Mouse (Mus musculus): Measurements from ENCODE around the gene Fbxl16. TPM values are rescaled to one million over a fixed set of nuclear protein-coding genes. Genes with fewer than 3 reads are reported as not detected.

Fbxl16 gene
- polyA plus RNA-seq, 1 experiment from 2014 or later: 0.05 TPM

DNA sequence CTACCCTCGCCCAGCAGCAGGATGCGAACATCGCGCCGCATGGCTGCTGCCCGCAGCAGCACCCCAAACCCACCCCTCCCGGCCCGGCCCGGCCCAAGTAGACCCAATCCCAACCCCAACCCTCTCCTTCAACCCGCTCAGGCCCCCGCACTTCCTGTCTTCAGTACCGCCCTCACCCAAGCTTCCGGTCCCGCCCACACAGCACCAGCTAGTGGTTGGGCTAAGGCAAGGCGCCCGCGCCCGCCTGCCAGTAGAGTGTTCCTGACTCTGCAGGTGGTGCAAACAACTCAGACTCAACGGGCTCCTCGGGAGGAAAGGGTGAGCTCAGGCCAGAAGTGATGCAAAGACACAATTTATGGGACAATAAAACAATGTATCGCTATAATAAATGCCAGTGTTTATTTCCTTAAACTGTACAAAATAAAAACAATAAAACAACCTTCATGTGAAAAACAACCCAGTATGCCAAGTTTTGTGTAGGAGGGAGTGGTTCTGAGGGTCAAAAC is 35.6 kb downstream of the Fbxl16 start, which contains the start of gene Rhot2:
Rhot2 (minus strand) TSS at position 456 of the 506 bp plus-strand sequence.
- H3K4me1 ChIP-seq (replicated peaks): peaks cover 40% of the 10 kb centered on the region
- H3K27ac ChIP-seq: peak within 1 kb of the TSS; percentile 86
- DNase-seq: peak; percentile 93
- ATAC-seq (ENCODE audit: low read depth): peak; percentile 96
- H3K4me3 ChIP-seq (replicated peaks): peak within 1 kb of the TSS; percentile 74
- peaks cover 84% of the 10 kb centered on the region for H3K36me3 ChIP-seq
- peak within 1 kb of the TSS; percentile 81 for H3K9ac ChIP-seq
- no peaks in the 10 kb centered on the region for H3K27me3 ChIP-seq
- H3K4me2 ChIP-seq: peak within 1 kb of the TSS; percentile 87
- 1% methylated on average over 21 of the region's 21 CpGs for WGBS (ENCODE audit: insufficient replicate concordance)
- H3K9me3 ChIP-seq (replicated peaks): no peaks in the 10 kb centered on the region

DNA sequence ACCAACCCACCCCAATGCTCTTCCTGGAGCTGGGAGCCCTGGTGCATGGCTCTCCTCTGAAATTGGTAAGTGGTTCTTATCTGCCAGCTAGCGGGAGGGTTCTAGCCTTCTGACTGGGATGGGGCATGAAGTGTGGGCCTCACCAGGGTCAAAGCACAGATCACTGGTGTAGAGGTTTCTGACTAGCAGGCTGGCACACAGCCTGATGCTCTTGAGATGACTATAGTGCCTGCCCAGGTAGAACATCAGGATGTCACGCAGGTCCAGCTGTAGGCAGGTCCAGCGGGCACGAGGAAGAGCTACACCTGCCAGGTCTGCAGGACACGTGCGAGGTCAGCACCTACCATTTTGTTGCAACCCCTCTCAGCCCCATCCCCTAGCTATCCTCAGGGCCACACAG is 51.3 kb downstream of the Fbxl16 start:
- no peaks in the 10 kb centered on the region for H3K9me3 ChIP-seq (replicated peaks)
- peaks cover 34% of the 10 kb centered on the region for H3K4me1 ChIP-seq (replicated peaks)
- ATAC-seq (ENCODE audit: low read depth) (no peak), DNase-seq (no peak)
- H3K9ac ChIP-seq: peak overlapping the region; percentile 90
- H3K27me3 ChIP-seq: no peaks in the 10 kb centered on the region
- WGBS (ENCODE audit: insufficient replicate concordance): 83% methylated on average over 6 of the region's 6 CpGs
- peak overlapping the region; percentile 80 for H3K4me3 ChIP-seq (replicated peaks)
- peaks cover 33% of the 10 kb centered on the region for H3K36me3 ChIP-seq
- peak overlapping the region; percentile 97 for H3K4me2 ChIP-seq
- peak overlapping the region; percentile 75 for H3K27ac ChIP-seq

DNA sequence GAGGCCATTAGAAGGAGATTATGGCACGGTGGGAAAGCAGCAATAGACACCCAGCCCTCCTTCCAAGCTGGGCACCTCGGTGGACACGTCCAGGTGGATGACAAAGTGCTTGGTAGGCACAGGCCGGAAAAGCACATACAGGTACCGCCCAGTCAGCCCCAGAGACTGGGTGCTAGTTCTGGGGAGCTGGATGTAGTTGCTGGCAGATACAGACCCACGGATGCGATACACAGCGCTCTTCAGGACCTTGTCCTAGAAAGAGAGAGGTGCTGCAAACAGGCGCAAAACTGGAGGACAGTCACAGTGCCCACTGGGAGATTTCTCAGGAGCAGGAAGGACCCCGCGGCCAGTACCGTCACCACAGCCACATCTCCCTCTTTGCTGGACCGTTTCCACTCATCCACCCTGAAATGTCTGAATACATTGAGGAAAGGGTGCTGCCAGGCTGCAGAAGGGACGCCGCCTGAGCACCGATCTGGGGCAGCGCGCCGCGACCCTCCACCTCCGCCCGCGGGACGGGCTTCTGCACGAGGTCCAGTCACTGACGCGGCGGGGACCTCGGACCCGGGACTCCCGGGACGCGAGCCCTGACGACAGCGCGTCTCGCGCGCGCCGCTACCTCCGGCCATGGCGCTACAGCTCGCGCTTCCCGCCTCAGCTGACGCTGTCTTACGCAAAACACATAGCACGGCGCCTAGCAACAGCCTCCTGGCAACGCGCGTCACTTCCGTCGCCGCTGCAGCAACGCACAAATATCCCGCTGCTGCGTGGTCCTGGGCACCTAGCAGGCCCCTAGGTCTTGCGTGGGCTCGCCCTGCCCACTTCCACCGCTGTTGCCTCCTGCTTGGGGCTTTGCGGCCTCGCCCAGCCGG is 52.2 kb downstream of the Fbxl16 start, which contains the start of gene Wdr90:
Wdr90 (minus strand) TSS at position 670 of the 872 bp plus-strand sequence.
- peak within 1 kb of the TSS; percentile 80 for H3K4me3 ChIP-seq (replicated peaks)
- no peaks in the 10 kb centered on the region for H3K9me3 ChIP-seq (replicated peaks)
- peaks cover 38% of the 10 kb centered on the region for H3K4me1 ChIP-seq (replicated peaks)
- peak within 1 kb of the TSS; percentile 90 for H3K9ac ChIP-seq
- 5% methylated on average over 65 of the region's 65 CpGs for WGBS (ENCODE audit: insufficient replicate concordance)
- H3K36me3 ChIP-seq: peaks cover 28% of the 10 kb centered on the region
- peak within 1 kb of the TSS; percentile 97 for H3K4me2 ChIP-seq
- no peaks in the 10 kb centered on the region for H3K27me3 ChIP-seq
- ATAC-seq (ENCODE audit: low read depth) (peak; percentile 90), DNase-seq (peak; percentile 82)
- peak within 1 kb of the TSS; percentile 75 for H3K27ac ChIP-seq

DNA sequence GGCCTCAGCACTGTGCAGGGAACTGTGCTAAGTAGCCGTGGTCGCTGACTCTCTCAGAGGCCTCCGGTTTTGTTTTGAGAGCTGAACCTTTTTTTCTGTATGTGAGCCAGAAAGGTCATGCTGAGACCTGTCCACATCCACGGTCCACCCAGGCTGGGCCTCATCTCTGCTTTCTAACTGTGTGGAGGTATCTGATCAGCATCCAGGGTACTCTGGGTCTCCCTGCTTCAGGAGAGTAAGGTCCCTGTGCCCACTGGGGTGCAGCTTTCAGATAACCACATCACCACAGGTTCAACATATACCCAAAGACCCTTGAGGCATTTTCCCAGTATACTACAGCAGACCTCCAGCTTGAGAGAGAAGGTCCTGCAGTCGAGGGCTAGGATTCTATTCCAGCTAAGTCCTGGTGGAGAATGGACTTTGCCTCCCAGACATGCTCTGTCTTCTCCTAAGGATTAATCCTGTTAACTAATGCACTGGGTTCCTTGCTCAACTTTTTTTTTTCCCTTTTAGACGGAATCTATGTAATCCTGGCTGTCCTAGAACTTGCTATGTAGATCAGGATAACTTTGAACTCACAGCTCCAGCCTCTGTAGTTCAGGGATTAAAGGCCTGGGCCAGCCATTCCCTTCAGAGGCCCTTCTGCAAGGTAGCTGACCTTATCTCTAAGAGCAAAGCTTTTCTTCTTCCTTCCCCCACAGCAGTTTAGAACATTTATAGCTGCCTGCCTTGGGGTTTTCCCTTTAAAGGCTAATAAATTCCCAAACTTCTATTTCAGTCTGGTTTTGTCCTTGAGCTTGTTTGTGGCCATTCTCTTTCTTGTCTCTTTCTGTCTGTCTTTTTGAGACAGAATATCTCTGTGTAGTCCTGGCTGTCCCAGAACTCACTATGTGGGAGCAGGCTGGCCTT is 53.1 kb downstream of the Fbxl16 start:
- H3K27ac ChIP-seq: peak overlapping the region; percentile 70
- peak overlapping the region; percentile 90 for H3K9ac ChIP-seq
- no peaks in the 10 kb centered on the region for H3K9me3 ChIP-seq (replicated peaks)
- WGBS (ENCODE audit: insufficient replicate concordance): 10% methylated on average over 6 of the region's 6 CpGs
- H3K36me3 ChIP-seq: peaks cover 28% of the 10 kb centered on the region
- peaks cover 47% of the 10 kb centered on the region for H3K4me1 ChIP-seq (replicated peaks)
- H3K4me2 ChIP-seq: peak overlapping the region; percentile 97
- no peaks in the 10 kb centered on the region for H3K27me3 ChIP-seq
- peak overlapping the region; percentile 80 for H3K4me3 ChIP-seq (replicated peaks)
- DNase-seq (no peak), ATAC-seq (ENCODE audit: low read depth) (peak; percentile 25)

DNA sequence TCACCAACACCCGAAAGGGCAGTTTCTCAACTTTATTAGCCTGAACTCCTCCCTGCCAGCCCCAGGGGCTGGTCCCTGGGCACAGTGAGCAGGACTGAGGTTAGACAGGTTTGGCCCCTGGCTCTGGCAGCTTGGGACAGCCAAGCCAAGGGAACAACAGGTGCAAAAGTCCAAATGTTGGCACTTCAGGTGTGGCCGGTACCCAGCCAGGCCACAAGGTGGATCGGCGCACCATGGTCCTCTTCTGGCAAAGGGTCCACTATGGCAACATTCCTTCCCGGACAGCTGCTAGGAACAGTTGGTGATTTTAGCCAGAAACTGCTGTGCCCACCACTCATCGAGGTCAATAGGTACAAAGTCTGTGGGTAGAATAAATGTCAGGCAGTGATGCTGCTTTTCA is 54.8 kb downstream of the Fbxl16 start:
- Histone ChIP-seq H3K4me1 (replicated peaks) (peaks cover 64% of the 10 kb centered on the region), H3K4me2 (no peak overlapping the region), H3K36me3 (peaks cover 28% of the 10 kb centered on the region), H3K27me3 (no peaks in the 10 kb centered on the region), H3K9ac (no peak overlapping the region), H3K9me3 (replicated peaks) (no peaks in the 10 kb centered on the region), H3K4me3 (replicated peaks) (no peak overlapping the region), H3K27ac (no peak overlapping the region)
- DNase-seq (no peak), ATAC-seq (ENCODE audit: low read depth) (no peak)
- WGBS (ENCODE audit: insufficient replicate concordance): 91% methylated on average over 6 of the region's 6 CpGs

DNA sequence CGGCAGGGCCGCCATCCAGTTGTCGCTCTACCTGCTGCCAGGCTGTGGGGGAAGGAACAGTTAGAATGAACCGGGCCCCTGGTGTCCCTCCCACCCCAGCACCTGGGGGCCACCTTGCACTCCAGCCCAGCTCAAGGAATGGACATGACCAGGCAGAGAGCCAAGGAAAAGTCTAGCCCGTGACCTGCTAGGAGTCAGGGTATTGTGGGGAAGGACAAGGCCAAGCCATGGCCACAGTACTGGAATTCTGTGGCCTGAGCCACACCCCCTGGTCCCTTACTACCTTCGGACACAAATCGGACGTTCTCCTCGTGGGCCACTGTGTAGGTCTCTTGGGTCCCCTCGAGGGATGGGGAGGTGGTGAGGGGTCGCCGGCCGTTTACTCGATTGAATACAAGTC is 55.4 kb downstream of the Fbxl16 start:
- DNase-seq (no peak), ATAC-seq (ENCODE audit: low read depth) (no peak)
- peaks cover 28% of the 10 kb centered on the region for H3K36me3 ChIP-seq
- no peak overlapping the region for H3K4me3 ChIP-seq (replicated peaks)
- WGBS (ENCODE audit: insufficient replicate concordance): 89% methylated on average over 14 of the region's 14 CpGs
- H3K9ac ChIP-seq: no peak overlapping the region
- H3K4me1 ChIP-seq (replicated peaks): peaks cover 68% of the 10 kb centered on the region
- no peaks in the 10 kb centered on the region for H3K27me3 ChIP-seq
- H3K4me2 ChIP-seq: no peak overlapping the region
- no peak overlapping the region for H3K27ac ChIP-seq
- no peaks in the 10 kb centered on the region for H3K9me3 ChIP-seq (replicated peaks)

DNA sequence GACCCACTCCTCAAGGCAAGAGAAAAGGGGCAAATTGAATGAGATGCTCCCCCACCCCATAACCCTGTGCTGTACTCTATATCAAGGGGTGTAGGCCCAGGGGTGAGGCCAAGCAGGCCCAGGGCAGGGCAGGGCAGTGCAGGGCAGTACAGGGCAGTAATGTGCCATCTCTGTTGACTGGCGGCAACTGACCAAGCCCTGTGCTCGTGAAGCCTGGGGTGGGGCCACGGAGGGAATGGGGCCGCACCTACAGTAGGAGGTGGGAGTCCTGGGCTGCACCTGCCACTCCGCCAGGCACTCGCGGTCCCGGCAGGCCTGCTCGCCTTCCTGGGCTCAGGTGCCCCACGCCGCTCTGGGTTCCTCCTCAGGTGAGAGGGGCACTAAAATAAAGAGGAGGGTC is 56.4 kb downstream of the Fbxl16 start:
- H3K9ac ChIP-seq: no peak overlapping the region
- H3K4me3 ChIP-seq (replicated peaks): no peak overlapping the region
- peaks cover 58% of the 10 kb centered on the region for H3K4me1 ChIP-seq (replicated peaks)
- ATAC-seq (ENCODE audit: low read depth) (no peak), DNase-seq (no peak)
- peaks cover 25% of the 10 kb centered on the region for H3K36me3 ChIP-seq
- WGBS (ENCODE audit: insufficient replicate concordance): 89% methylated on average over 11 of the region's 11 CpGs
- no peaks in the 10 kb centered on the region for H3K9me3 ChIP-seq (replicated peaks)
- H3K4me2 ChIP-seq: no peak overlapping the region
- H3K27me3 ChIP-seq: no peaks in the 10 kb centered on the region
- H3K27ac ChIP-seq: no peak overlapping the region

DNA sequence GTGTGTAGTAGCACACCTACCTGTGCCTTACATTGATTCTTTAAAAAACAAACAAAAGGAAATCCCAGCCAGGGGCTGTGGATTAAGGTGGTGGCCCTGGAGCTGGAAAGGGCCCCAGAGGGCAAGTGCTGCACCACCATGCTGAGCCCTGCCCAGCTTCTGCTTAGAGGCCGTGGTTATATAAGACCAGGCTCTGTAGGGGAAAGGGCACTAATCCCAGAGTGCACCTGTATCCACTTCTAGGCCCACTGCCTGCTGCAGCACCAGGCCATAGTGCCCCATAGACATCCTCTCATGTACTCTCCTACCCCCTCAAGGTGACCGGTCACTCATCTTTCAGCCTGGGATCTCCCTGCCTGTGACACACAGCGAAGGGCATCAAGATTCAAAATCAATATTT is 57.3 kb downstream of the Fbxl16 start:
- no peak overlapping the region for H3K27ac ChIP-seq
- peaks cover 25% of the 10 kb centered on the region for H3K36me3 ChIP-seq
- peak overlapping the region; percentile 33; the same call in 1 of the 2 replicates for H3K9ac ChIP-seq
- DNase-seq (no peak), ATAC-seq (ENCODE audit: low read depth) (no peak)
- H3K9me3 ChIP-seq (replicated peaks): no peaks in the 10 kb centered on the region
- H3K27me3 ChIP-seq: no peaks in the 10 kb centered on the region
- no peak overlapping the region for H3K4me3 ChIP-seq (replicated peaks)
- H3K4me2 ChIP-seq: 0 out of 2 replicates have a peak overlapping the region, but pooled peaks have one; percentile 90
- 86% methylated on average over 3 of the region's 3 CpGs for WGBS (ENCODE audit: insufficient replicate concordance)
- H3K4me1 ChIP-seq (replicated peaks): peaks cover 50% of the 10 kb centered on the region

DNA sequence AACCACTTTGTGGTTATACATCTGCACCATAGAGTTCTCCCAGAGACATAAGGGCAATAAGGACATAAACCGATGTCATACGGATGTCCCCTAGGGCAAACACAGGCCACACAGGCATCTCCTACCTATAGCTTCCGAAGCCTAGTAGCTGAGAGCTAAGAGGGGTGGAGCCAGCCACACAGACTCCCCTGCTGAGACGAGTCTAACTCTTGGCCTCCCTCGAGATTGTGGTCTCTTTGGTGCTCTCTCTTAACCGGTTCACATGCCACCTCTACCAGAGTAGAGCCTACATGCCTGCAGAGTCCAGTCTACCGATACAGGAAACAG is 58.6 kb downstream of the Fbxl16 start:
- peak overlapping the region; percentile 74 for H3K27ac ChIP-seq
- H3K27me3 ChIP-seq: no peaks in the 10 kb centered on the region
- H3K9me3 ChIP-seq (replicated peaks): no peaks in the 10 kb centered on the region
- H3K4me2 ChIP-seq: peak overlapping the region; percentile 90
- peak overlapping the region; percentile 74 for H3K4me3 ChIP-seq (replicated peaks)
- DNase-seq: no peak
- peak; percentile 58 for ATAC-seq (ENCODE audit: low read depth)
- peaks cover 39% of the 10 kb centered on the region for H3K4me1 ChIP-seq (replicated peaks)
- H3K36me3 ChIP-seq: peaks cover 25% of the 10 kb centered on the region
- peak overlapping the region; percentile 80 for H3K9ac ChIP-seq
- WGBS (ENCODE audit: insufficient replicate concordance): 2% methylated on average over 7 of the region's 7 CpGs

DNA sequence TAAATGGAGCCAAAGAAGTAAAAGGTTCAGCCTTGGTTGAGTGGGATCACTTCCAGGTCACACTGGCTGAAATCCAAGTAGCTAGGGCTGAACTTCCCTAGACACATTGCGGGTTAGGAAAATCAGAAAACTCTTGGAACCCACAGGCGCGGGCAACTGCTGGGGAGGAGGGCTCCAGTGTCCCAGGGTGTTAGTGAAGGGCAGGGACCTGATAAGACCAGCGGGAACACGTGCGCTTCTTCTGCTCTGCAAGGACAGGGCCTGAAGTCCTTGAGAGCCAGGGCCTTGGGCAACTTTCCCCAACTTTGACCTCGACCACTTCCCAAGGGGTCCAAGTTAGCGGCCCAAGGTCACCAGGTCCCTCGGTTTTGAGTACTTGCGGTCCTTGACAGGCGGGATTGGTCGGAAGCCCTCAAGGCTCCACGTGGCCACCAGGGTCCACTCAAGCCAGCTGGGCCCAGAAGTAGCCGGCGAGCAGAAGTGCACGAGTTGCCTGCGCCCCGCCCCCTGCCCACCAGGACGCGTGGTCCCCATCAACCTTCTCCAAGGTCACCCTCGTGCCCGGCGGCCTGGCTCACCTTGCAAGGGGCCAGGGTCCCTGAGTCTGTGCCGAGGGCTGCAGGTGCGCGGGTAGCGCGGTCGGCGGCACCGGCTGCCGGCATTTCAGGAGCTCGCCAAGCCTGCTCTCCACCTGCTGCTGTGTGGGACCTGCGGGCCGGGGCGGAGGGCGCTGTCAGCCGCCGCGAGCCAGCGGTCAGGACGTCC is 59.1 kb downstream of the Fbxl16 start:
- H3K27ac ChIP-seq: peak overlapping the region; percentile 74
- ATAC-seq (ENCODE audit: low read depth) (peak; percentile 60), DNase-seq (no peak)
- WGBS (ENCODE audit: insufficient replicate concordance): under 1% methylated on average over 42 of the region's 42 CpGs
- peak overlapping the region; percentile 80 for H3K9ac ChIP-seq
- no peaks in the 10 kb centered on the region for H3K27me3 ChIP-seq
- H3K36me3 ChIP-seq: peaks cover 22% of the 10 kb centered on the region
- no peaks in the 10 kb centered on the region for H3K9me3 ChIP-seq (replicated peaks)
- H3K4me2 ChIP-seq: peak overlapping the region; percentile 90
- peaks cover 36% of the 10 kb centered on the region for H3K4me1 ChIP-seq (replicated peaks)
- H3K4me3 ChIP-seq (replicated peaks): peak overlapping the region; percentile 74

Measured in liver, embryonic 13.5 days (tissue).